Comparison of ENCODE assay signal across 24 mouse cellular contexts in the genomic region with DNA sequence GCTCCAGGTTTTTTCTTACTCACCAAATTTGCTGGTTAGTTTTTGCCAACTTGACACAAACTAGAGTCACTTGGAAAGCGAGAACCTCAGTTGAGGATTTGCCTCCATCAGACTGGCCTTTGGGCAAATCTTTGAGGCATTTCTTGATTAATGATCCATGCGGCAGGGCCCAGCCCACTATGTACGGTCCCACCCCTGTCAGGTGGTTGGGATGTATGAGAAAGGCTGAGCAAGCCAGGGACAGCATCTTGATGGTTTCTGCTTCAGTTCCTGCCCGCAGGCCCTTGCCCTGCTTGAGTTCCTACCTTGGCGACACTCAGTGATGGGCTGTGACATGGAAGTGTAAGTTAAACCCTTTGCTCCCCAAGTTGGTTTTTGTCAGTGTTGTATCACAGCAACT. TPM values are rescaled to one million over a fixed set of nuclear protein-coding genes. Genes with fewer than 3 reads are reported as not detected.
DNase-seq lines count a peak whose midpoint lies in the region; ATAC-seq lines count a peak whose summit lies in the region.
"Had no signal": no experiment of that assay in that cellular context is flagged by ENCODE, and none has a peak within 500 bp of the region (broad histone marks: within the 10 kb centered on the region; RNA-seq: fewer than 3 reads in every experiment).

No protein-coding gene starts in this region.

- no peaks in the 10 kb centered on the region for H3K27me3 ChIP-seq in kidney, embryonic 14.5 days (ENCODE audit: control insufficient read depth, insufficient read depth, low read length)
- no peaks in the 10 kb centered on the region for H3K27me3 ChIP-seq in kidney, embryonic 16.5 days (ENCODE audit: insufficient read depth, low read length)
- no peaks in the 10 kb centered on the region for H3K27me3 ChIP-seq in limb, embryonic 11.5 days (ENCODE audit: control insufficient read depth, insufficient read depth, low read length)
- no peaks in the 10 kb centered on the region for H3K27me3 ChIP-seq in limb, embryonic 10.5 days (ENCODE audit: low read depth, poor library complexity, severe bottlenecking)
- H3K27me3 ChIP-seq: CH12.LX; embryonic facial prominence, embryonic 12.5 days; forebrain, embryonic 13.5 days; forebrain, embryonic 15.5 days; Patski had no signal

- no peaks in the 10 kb centered on the region for H3K9me3 ChIP-seq in kidney, embryonic 14.5 days (ENCODE audit: control insufficient read depth, low read length)
- no peaks in the 10 kb centered on the region for H3K9me3 ChIP-seq in kidney, embryonic 16.5 days (ENCODE audit: low read length)
- H3K9me3 ChIP-seq in limb, embryonic 11.5 days (ENCODE audit: control insufficient read depth, low read length), result no peaks in the 10 kb centered on the region
- H3K9me3 ChIP-seq in limb, embryonic 10.5 days (replicated peaks), result no peaks in the 10 kb centered on the region
- H3K9me3 ChIP-seq: embryonic facial prominence, embryonic 10.5 days; embryonic facial prominence, embryonic 12.5 days; forebrain, embryonic 13.5 days; forebrain, embryonic 15.5 days; G1E had no signal

- no peaks in the 10 kb centered on the region for H3K4me1 ChIP-seq in kidney, embryonic 14.5 days (ENCODE audit: control insufficient read depth, insufficient read depth, low read length)
- H3K4me1 ChIP-seq in kidney, embryonic 16.5 days (ENCODE audit: insufficient read depth, low read length), result no peaks in the 10 kb centered on the region; the same call in 1 of the 2 replicates
- H3K4me1 ChIP-seq in limb, embryonic 11.5 days (ENCODE audit: control insufficient read depth, insufficient read depth, low read length), result no peaks in the 10 kb centered on the region
- H3K4me1 ChIP-seq in limb, embryonic 10.5 days, result no peaks in the 10 kb centered on the region; the same call in 1 of the 2 replicates
- H3K4me1 ChIP-seq: embryonic facial prominence, embryonic 12.5 days; forebrain, embryonic 15.5 days had no signal

- no peak overlapping the region for H3K27ac ChIP-seq in kidney, embryonic 14.5 days (ENCODE audit: low read depth, low read length)
- no peak overlapping the region for H3K27ac ChIP-seq in kidney, embryonic 16.5 days (ENCODE audit: low read length)
- H3K27ac ChIP-seq in limb, embryonic 11.5 days (replicated peaks; ENCODE audit: low read depth, low read length), result no peak overlapping the region
- H3K27ac ChIP-seq in limb, embryonic 10.5 days, result no peak overlapping the region
- H3K27ac ChIP-seq: embryonic facial prominence, embryonic 10.5 days; embryonic facial prominence, embryonic 12.5 days; forebrain, embryonic 13.5 days; forebrain, embryonic 15.5 days had no signal

- DNase-seq in kidney, adult 9 months, result no peak
- no peak for DNase-seq in kidney, postnatal 14 days
- peak; percentile 12 for DNase-seq in limb, embryonic 11.5 days (ENCODE audit: low spot score)
- no peak for DNase-seq in limb, embryonic 10.5 days (ENCODE audit: low spot score)
- DNase-seq: adrenal gland, adult 8-10 months; adrenal gland, postnatal 14 days; adrenal gland, postnatal 36 days; B cell, adult 2 months; cerebellum, adult 11-12 months; cerebellum, adult 2 months; cerebellum, adult 9-10 months; cerebellum, postnatal 10 days; cerebellum, postnatal 25 days had no signal

- WGBS in kidney, embryonic 14.5 days, result 59% methylated on average over 5 of the region's 5 CpGs
- 50% methylated on average over 5 of the region's 5 CpGs for WGBS in kidney, embryonic 16.5 days
- WGBS in limb, embryonic 11.5 days, result 89% methylated on average over 5 of the region's 5 CpGs
- WGBS in limb, embryonic 10.5 days, result 90% methylated on average over 5 of the region's 5 CpGs

- no peak overlapping the region for H3K4me3 ChIP-seq in kidney, embryonic 14.5 days (ENCODE audit: low read length)
- H3K4me3 ChIP-seq in kidney, embryonic 16.5 days (ENCODE audit: low read length), result no peak overlapping the region
- no peak overlapping the region for H3K4me3 ChIP-seq in limb, embryonic 11.5 days (ENCODE audit: low read depth, low read length)
- H3K4me3 ChIP-seq in limb, embryonic 10.5 days, result no peak overlapping the region
- H3K4me3 ChIP-seq: embryonic facial prominence, embryonic 10.5 days; embryonic facial prominence, embryonic 12.5 days; forebrain, embryonic 13.5 days; forebrain, embryonic 15.5 days had no signal

- no peaks in the 10 kb centered on the region for H3K36me3 ChIP-seq in kidney, embryonic 14.5 days (ENCODE audit: control insufficient read depth, insufficient read depth, low read length)
- H3K36me3 ChIP-seq in kidney, embryonic 16.5 days (ENCODE audit: insufficient read depth, low read length), result no peaks in the 10 kb centered on the region
- no peaks in the 10 kb centered on the region for H3K36me3 ChIP-seq in limb, embryonic 11.5 days (ENCODE audit: control insufficient read depth, insufficient read depth, low read length)
- no peaks in the 10 kb centered on the region for H3K36me3 ChIP-seq in limb, embryonic 10.5 days
- H3K36me3 ChIP-seq: embryonic facial prominence, embryonic 10.5 days; embryonic facial prominence, embryonic 12.5 days; forebrain, embryonic 15.5 days had no signal

- H3K4me2 ChIP-seq in kidney, embryonic 14.5 days (replicated peaks; ENCODE audit: low read depth, low read length), result no peak overlapping the region
- H3K4me2 ChIP-seq in kidney, embryonic 16.5 days (replicated peaks; ENCODE audit: low read depth, low read length), result no peak overlapping the region
- H3K4me2 ChIP-seq in limb, embryonic 11.5 days (ENCODE audit: low read depth, severe bottlenecking), result no peak overlapping the region
- H3K4me2 ChIP-seq: embryonic facial prominence, embryonic 12.5 days; forebrain, embryonic 13.5 days; forebrain, embryonic 15.5 days had no signal

- no peak overlapping the region for H3K9ac ChIP-seq in kidney, embryonic 14.5 days (ENCODE audit: low read depth, low read length)
- no peak overlapping the region for H3K9ac ChIP-seq in kidney, embryonic 16.5 days (replicated peaks; ENCODE audit: low read length)
- no peak overlapping the region for H3K9ac ChIP-seq in limb, embryonic 11.5 days (ENCODE audit: low read length)
- H3K9ac ChIP-seq: embryonic facial prominence, embryonic 12.5 days; forebrain, embryonic 13.5 days; forebrain, embryonic 15.5 days had no signal

- peak; percentile 60 for ATAC-seq in kidney, embryonic 14.5 days (ENCODE audit: low FRiP score, low TSS enrichment)
- ATAC-seq in kidney, embryonic 16.5 days (ENCODE audit: low FRiP score, low TSS enrichment), result peak; percentile 55; the same call in 1 of the 2 replicates
- ATAC-seq in limb, embryonic 11.5 days (ENCODE audit: insufficient number of reproducible peaks, low FRiP score, low TSS enrichment, low read depth), result no peak
- ATAC-seq: activated CD4-positive, CD25-positive, alpha-beta regulatory T cell, adult 4 months; CD4-positive, CD25-positive, alpha-beta regulatory T cell, adult 4 months; forebrain, embryonic 13.5 days; forebrain, embryonic 15.5 days; Patski had no signal

RNA-seq across cellular contexts. Expression of gene Borcs5, which starts 58.9 kb away (rescaled TPM):
- polyA plus RNA-seq in kidney, embryonic 14.5 days (2014; fragmentation: Nextera tagmentation; extraction: Ambion mirVana), result 16.2 and 18.2 TPM in 2 replicates
- 16.2 and 18.5 TPM in 2 replicates for polyA plus RNA-seq in kidney, embryonic 16.5 days (2015; fragmentation: Nextera tagmentation; extraction: Ambion mirVana)
- polyA plus RNA-seq in limb, embryonic 11.5 days (2014; fragmentation: Nextera tagmentation; extraction: Ambion mirVana), result 18.1 and 18.7 TPM in 2 replicates
- polyA plus RNA-seq in limb, embryonic 10.5 days (2016; fragmentation: Nextera tagmentation; extraction: Ambion mirVana), result 14.8 and 18.0 TPM in 2 replicates
